Mouse (Mus musculus) C2C12 (cell line): ENCODE measurements around the gene Hist1h2ae.
"Not testable (repeated sequence)": the region's sequence is repeated elsewhere in the genome, so short reads cannot be mapped to it uniquely, and the experiment has no call there.

ENCODE experiments used
- CEBPB ChIP-seq: IDR thresholded peaks from one replicate; pipeline ENCODE4 v1.6.1; 2011; ENCODE audit warnings: low read depth, mild to moderate bottlenecking, control low read depth, moderate library complexity
- CTCF ChIP-seq: IDR thresholded peaks from one replicate; pipeline ENCODE4 v1.5.1; 2011; ENCODE audit not compliant: control insufficient read depth, insufficient read depth, insufficient read length
- FOSL1 ChIP-seq: IDR thresholded peaks from one replicate; pipeline ENCODE4 v1.8.0; 2011; ENCODE audit warnings: mild to moderate bottlenecking, low read length; ENCODE audit not compliant: poor library complexity, insufficient read depth, severe bottlenecking
- MAX ChIP-seq: IDR thresholded peaks from one replicate; pipeline ENCODE4 v1.6.1; 2011; ENCODE audit warnings: mild to moderate bottlenecking, control low read depth
- MYOD1 ChIP-seq: IDR thresholded peaks from one replicate; pipeline ENCODE4 v1.6.1; 2011; ENCODE audit warnings: low read depth; ENCODE audit not compliant: control insufficient read depth, insufficient read length
- MYOG ChIP-seq: IDR thresholded peaks from one replicate; pipeline ENCODE4 v1.6.1; 2011; ENCODE audit not compliant: control insufficient read depth, insufficient read length; ENCODE audit errors: extremely low read depth
- USF1 ChIP-seq: IDR thresholded peaks from one replicate; pipeline ENCODE4 v1.6.1; 2011; ENCODE audit warnings: low read depth, mild to moderate bottlenecking, control low read depth, moderate library complexity

- not testable (repeated sequence) for TF ChIP-seq MYOG, MYOD1, CTCF, USF1, MAX, FOSL1
- peak; percentile 97 for TF ChIP-seq CEBPB
Measured at GRCm38 (mm10) chr13:23542999-23543607, 27.9 kb downstream of the Hist1h2ae start, which contains the start of gene Hist1h2bh.
